Mouse (Mus musculus) layer of hippocampus, adult 9-10 months (tissue): ENCODE data around the gene Psen1.

Experiments
- DNase-seq: peaks from one replicate; pipeline ENCODE4 v3.0.0; 2022; ENCODE audit warnings: low spot score

Gene Psen1

GRCm38 (mm10) chr12:83726510-83727308 is 38.8 kb downstream of the Psen1 start:
- no peak for DNase-seq

GRCm38 (mm10) chr12:83732225-83732624 is 44.3 kb downstream of the Psen1 start:
- DNase-seq, result no peak

GRCm38 (mm10) chr12:83734047-83734446 is 46.1 kb downstream of the Psen1 start:
- DNase-seq, result no peak

GRCm38 (mm10) chr12:83736236-83736635 is 48.3 kb downstream of the Psen1 start:
- DNase-seq, result no peak

GRCm38 (mm10) chr12:83738651-83739050 is 50.7 kb downstream of the Psen1 start:
- DNase-seq, result no peak

- no peak for DNase-seq
Observed at GRCm38 (mm10) chr12:83741722-83742121, 53.8 kb downstream of the Psen1 start.

- DNase-seq, result no peak
Observed at GRCm38 (mm10) chr12:83742834-83743233, 54.9 kb downstream of the Psen1 start.

GRCm38 (mm10) chr12:83743712-83744111 is 55.8 kb downstream of the Psen1 start:
- DNase-seq, result no peak

GRCm38 (mm10) chr12:83749186-83749585 is 61.2 kb downstream of the Psen1 start:
- DNase-seq, result no peak

GRCm38 (mm10) chr12:83752495-83752894 is 64.5 kb downstream of the Psen1 start:
- no peak for DNase-seq

GRCm38 (mm10) chr12:83758735-83759134 is 70.8 kb downstream of the Psen1 start:
- DNase-seq, result no peak

- no peak for DNase-seq
Observed at GRCm38 (mm10) chr12:83760201-83760600, 72.2 kb downstream of the Psen1 start.

GRCm38 (mm10) chr12:83762706-83763105 is 74.8 kb downstream of the Psen1 start:
- DNase-seq, result no peak

- DNase-seq, result no peak
Observed at GRCm38 (mm10) chr12:83763311-83764043, 75.5 kb downstream of the Psen1 start, which contains the start of gene Papln. TSS of gene Papln (plus strand) at chr12:83763634.

- no peak for DNase-seq
Observed at GRCm38 (mm10) chr12:83764044-83764365, 76.1 kb downstream of the Psen1 start.

- DNase-seq, result no peak
Observed at GRCm38 (mm10) chr12:83764519-83764918, 76.6 kb downstream of the Psen1 start.

- no peak for DNase-seq
Observed at GRCm38 (mm10) chr12:83765965-83766603, 78.1 kb downstream of the Psen1 start.

- DNase-seq, result no peak
Observed at GRCm38 (mm10) chr12:83767833-83768232, 79.9 kb downstream of the Psen1 start.

GRCm38 (mm10) chr12:83768235-83768899 is 80.4 kb downstream of the Psen1 start:
- no peak for DNase-seq

GRCm38 (mm10) chr12:83770418-83771256 is 82.7 kb downstream of the Psen1 start:
- no peak for DNase-seq

- no peak for DNase-seq
Observed at GRCm38 (mm10) chr12:83775621-83776020, 87.7 kb downstream of the Psen1 start.
